ENCODE assay signal across 10 mouse cellular contexts in genomic region chr13:36203014-36203413, GRCm38 (mm10).
A peak's percentile ranks its signal among the peaks of the same experiment; 100 is the strongest.
DNase-seq lines count a peak whose midpoint lies in the region; ATAC-seq and TF ChIP-seq lines count a peak whose summit lies in the region.
"Had no signal": no experiment of that assay in that cellular context is flagged by ENCODE, and none has a peak within 500 bp of the region (broad histone marks: within the 10 kb centered on the region; RNA-seq: fewer than 3 reads in every experiment).

No protein-coding gene starts in this region.

- H3K9ac ChIP-seq in limb, embryonic 11.5 days (ENCODE audit: low read length): no peak overlapping the region
- H3K9ac ChIP-seq: midbrain, embryonic 12.5 days had no signal

- H3K27ac ChIP-seq in limb, embryonic 11.5 days (replicated peaks; ENCODE audit: low read depth, low read length): no peak overlapping the region
- no peak overlapping the region for H3K27ac ChIP-seq in limb, embryonic 10.5 days
- H3K27ac ChIP-seq in layer of hippocampus, adult 2 months: no peak overlapping the region
- H3K27ac ChIP-seq: midbrain, embryonic 12.5 days had no signal

- no peak for TF ChIP-seq CTCF in layer of hippocampus, adult 2 months (conservative IDR thresholded peaks at IDR 0.05)

- ATAC-seq in limb, embryonic 11.5 days (ENCODE audit: insufficient number of reproducible peaks, low FRiP score, low TSS enrichment, low read depth): no peak
- peak; percentile 78 for ATAC-seq in megakaryocyte progenitor cell, adult 5-6 weeks (replicated peaks; ENCODE audit: poor library complexity)

- H3K4me3 ChIP-seq in limb, embryonic 11.5 days (ENCODE audit: low read depth, low read length): no peak overlapping the region
- H3K4me3 ChIP-seq in limb, embryonic 10.5 days: no peak overlapping the region
- no peak overlapping the region for H3K4me3 ChIP-seq in layer of hippocampus, adult 2 months
- H3K4me3 ChIP-seq: midbrain, embryonic 12.5 days had no signal

- H3K4me1 ChIP-seq in limb, embryonic 11.5 days (ENCODE audit: control insufficient read depth, insufficient read depth, low read length): no peaks in the 10 kb centered on the region
- no peaks in the 10 kb centered on the region for H3K4me1 ChIP-seq in limb, embryonic 10.5 days

- peak; percentile 25 for DNase-seq in limb, embryonic 11.5 days (ENCODE audit: low spot score)
- DNase-seq in limb, embryonic 10.5 days (ENCODE audit: low spot score): no peak
- DNase-seq in MEL-GATA-1-ER (ENCODE audit: extremely low read depth, low read depth): peak; percentile 66
- DNase-seq in c-Kit-positive CD71-negative TER-119-negative erythroid progenitor cells, embryonic 14.5 days (ENCODE audit: low read depth): peak; percentile 60
- DNase-seq in layer of hippocampus, adult 2 months (ENCODE audit: low spot score in 2 of 2): no peak
- DNase-seq in left cerebral cortex, adult 11 months (ENCODE audit: low spot score): no peak
- DNase-seq in layer of hippocampus, adult 11-12 months (ENCODE audit: low spot score): no peak
- DNase-seq: thymus, postnatal 14 days had no signal

- 86% methylated on average over 6 of the region's 6 CpGs for WGBS in limb, embryonic 11.5 days
- WGBS in limb, embryonic 10.5 days: 88% methylated on average over 6 of the region's 6 CpGs

- no peaks in the 10 kb centered on the region for H3K36me3 ChIP-seq in limb, embryonic 11.5 days (ENCODE audit: control insufficient read depth, insufficient read depth, low read length)
- H3K36me3 ChIP-seq in limb, embryonic 10.5 days: no peaks in the 10 kb centered on the region
- H3K36me3 ChIP-seq: midbrain, embryonic 12.5 days had no signal

- no peaks in the 10 kb centered on the region for H3K9me3 ChIP-seq in limb, embryonic 11.5 days (ENCODE audit: control insufficient read depth, low read length)
- H3K9me3 ChIP-seq in limb, embryonic 10.5 days (replicated peaks): no peaks in the 10 kb centered on the region
- H3K9me3 ChIP-seq: midbrain, embryonic 12.5 days had no signal

- H3K4me2 ChIP-seq in limb, embryonic 11.5 days (ENCODE audit: low read depth, severe bottlenecking): no peak overlapping the region
- H3K4me2 ChIP-seq: midbrain, embryonic 12.5 days had no signal

- H3K27me3 ChIP-seq in limb, embryonic 11.5 days (ENCODE audit: control insufficient read depth, insufficient read depth, low read length): no peaks in the 10 kb centered on the region
- H3K27me3 ChIP-seq in limb, embryonic 10.5 days (ENCODE audit: low read depth, poor library complexity, severe bottlenecking): no peaks in the 10 kb centered on the region

Comparison
In these comparisons a context has a peak if more than half of its experiments do, and no peak if none do; other contexts are left out.
1. DNase-seq: peak in limb, embryonic 11.5 days (single experiment), MEL-GATA-1-ER (single experiment) and c-Kit-positive CD71-negative TER-119-negative erythroid progenitor cells, embryonic 14.5 days (single experiment); none in limb, embryonic 10.5 days (single experiment), layer of hippocampus, adult 2 months (0 of 2), left cerebral cortex, adult 11 months (single experiment) and layer of hippocampus, adult 11-12 months (single experiment).